Mouse (Mus musculus): ENCODE measurements around the gene Naa16. TPM values are rescaled to one million over a fixed set of nuclear protein-coding genes. Genes with fewer than 3 reads are reported as not detected.
A peak's percentile ranks its signal among the peaks of the same experiment; 100 is the strongest.
"Not testable (repeated sequence)": the region's sequence is repeated elsewhere in the genome, so short reads cannot be mapped to it uniquely, and the experiment has no call there.

The Naa16 gene
- polyA plus RNA-seq (2016; fragmentation: Nextera tagmentation; extraction: Ambion mirVana) = 37.0 and 41.4 TPM in 2 replicates

DNA sequence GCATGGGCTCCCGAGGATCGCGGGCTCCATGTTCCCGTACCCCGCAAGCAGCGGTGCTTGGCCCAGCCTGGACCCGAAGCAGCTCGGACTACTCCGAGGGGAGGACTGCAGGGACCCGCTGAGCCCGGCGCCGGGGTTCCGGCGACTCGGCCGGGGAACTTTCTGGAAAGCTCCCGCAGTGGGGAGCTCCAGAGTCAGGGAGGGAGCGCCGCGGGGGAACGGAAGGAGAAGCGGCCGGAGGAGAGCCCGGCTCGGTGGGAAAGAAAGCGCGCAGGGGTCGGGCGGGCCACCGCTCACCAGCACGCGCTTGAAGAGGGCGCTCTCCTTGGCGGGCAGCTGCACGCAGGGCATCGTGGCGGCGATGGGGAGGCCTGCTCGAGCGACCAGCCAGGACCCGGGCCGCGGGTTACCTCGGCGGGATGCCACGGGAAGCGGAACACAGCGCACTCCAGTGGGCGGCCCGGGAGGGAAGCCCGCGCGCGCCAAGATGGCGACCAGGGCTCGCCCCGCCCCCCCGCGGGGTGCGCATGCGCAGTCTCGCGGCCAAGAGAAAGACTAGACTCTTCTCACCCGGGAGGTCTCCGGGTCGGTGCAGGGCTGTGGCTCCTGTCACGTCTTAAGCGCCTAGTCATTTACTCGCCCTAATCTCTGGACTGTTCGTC is at the start of gene Naa16:
Gene Naa16, minus strand, starts transcription at position 514 of the 662 bp plus-strand sequence.
- peak within 1 kb of the TSS; percentile 79 for H3K9ac ChIP-seq (replicated peaks)
- ATAC-seq (ENCODE audit: low FRiP score, low read depth) = peak; percentile 96
- H3K4me2 ChIP-seq (replicated peaks) = peak within 1 kb of the TSS; percentile 70
- H3K9me3 ChIP-seq = no peaks in the 10 kb centered on the region
- no peaks in the 10 kb centered on the region for H3K27me3 ChIP-seq
- peak within 1 kb of the TSS; percentile 73 for H3K4me3 ChIP-seq
- peaks cover 12% of the 10 kb centered on the region for H3K4me1 ChIP-seq
- under 1% methylated on average over 64 of the region's 71 CpGs for WGBS
- peak within 1 kb of the TSS; percentile 97 for H3K27ac ChIP-seq (replicated peaks)
- no peaks in the 10 kb centered on the region for H3K36me3 ChIP-seq

DNA sequence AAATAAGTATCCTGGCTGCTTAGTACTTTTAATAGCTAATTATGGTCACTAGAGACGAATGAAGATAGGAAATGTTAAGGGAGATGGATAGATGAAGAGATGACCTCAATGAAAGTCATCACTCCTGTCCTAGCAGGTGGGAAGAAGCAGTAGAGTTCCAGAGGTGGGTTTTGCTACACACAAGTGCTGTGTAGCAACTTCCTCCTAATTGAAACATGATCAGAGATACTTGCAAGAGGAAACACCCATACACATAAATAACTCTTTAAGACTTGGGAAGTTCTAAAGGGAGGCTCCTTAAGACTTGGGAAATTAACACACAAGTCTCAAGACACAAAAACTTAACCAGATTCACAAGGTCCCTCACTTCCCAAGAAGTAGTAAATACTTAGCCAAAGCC is 43.5 kb upstream of the Naa16 start:
- Histone ChIP-seq H3K27me3 (no peaks in the 10 kb centered on the region), H3K27ac (replicated peaks) (no peak overlapping the region), H3K9ac (replicated peaks) (no peak overlapping the region), H3K9me3 (no peaks in the 10 kb centered on the region), H3K4me3 (no peak overlapping the region), H3K4me1 (no peaks in the 10 kb centered on the region), H3K36me3 (no peaks in the 10 kb centered on the region), H3K4me2 (replicated peaks) (no peak overlapping the region)
- no peak for ATAC-seq (ENCODE audit: low FRiP score, low read depth)
- 84% methylated on average over 1 of the region's 1 CpGs for WGBS

GRCm38 (mm10) chr14:79426730-79427365 is 36.3 kb upstream of the Naa16 start:
- 78% methylated on average over 4 of the region's 59 CpGs for WGBS
- Histone ChIP-seq H3K27ac (replicated peaks) (peak overlapping the region; percentile 84), H3K9ac (replicated peaks) (peak overlapping the region; percentile 64), H3K4me3 (peak overlapping the region; percentile 50), H3K4me2 (replicated peaks) (peak overlapping the region; percentile 50), H3K36me3 (peaks cover 12% of the 10 kb centered on the region)
- H3K9me3 ChIP-seq, H3K27me3 ChIP-seq, H3K4me1 ChIP-seq: not testable (repeated sequence)
- peak; percentile 55 for ATAC-seq (ENCODE audit: low FRiP score, low read depth)

DNA sequence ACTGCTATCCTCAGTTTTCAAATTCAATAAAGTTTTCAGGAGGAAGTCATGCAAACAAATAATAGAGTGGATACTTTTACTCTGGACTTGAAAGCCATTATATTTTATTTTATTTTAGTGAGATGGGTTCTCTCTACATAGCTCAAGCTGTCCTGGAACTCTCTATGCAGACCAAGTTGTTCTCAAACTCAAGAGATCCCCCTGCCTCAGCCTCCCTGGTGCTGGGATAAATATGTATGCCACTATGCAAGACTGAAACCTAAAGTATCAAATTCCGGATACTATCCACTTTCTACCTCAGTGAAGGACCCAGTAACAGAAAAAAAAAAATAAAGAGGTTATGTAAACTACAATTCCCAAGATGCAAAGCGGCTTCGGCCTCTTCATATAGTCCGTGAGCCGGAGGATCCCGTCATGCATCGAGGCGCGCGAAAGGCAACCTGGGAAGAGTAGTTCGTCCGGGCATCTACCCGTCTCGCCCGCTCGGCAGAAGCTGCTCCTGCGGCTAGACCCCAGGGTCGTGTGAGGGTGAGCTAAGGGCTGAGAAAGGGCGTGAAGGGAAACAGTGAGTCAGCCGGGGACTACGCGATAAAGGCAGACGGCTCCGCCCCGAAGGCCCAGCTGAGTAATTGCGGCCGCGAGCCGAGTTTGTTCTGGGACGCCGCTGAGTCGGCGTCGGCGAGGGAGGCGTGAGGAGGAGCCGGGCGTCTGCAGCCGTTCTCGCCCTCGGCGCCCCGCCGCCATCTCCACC is 35.6 kb upstream of the Naa16 start, which contains the start of gene Kbtbd7:
Gene Kbtbd7, plus strand, starts transcription at position 533 of the 751 bp plus-strand sequence.
- ATAC-seq (ENCODE audit: low FRiP score, low read depth) = peak; percentile 99
- WGBS = under 1% methylated on average over 40 of the region's 44 CpGs
- peaks cover 9% of the 10 kb centered on the region; the same call in 1 of the 2 replicates for H3K9me3 ChIP-seq

GRCm38 (mm10) chr14:79420083-79420685 is 29.6 kb upstream of the Naa16 start:
- Histone ChIP-seq H3K4me1 (no peaks in the 10 kb centered on the region), H3K9ac (replicated peaks) (no peak overlapping the region), H3K4me2 (replicated peaks) (peak overlapping the region; percentile 26; the same call in 1 of the 2 replicates), H3K27ac (replicated peaks) (no peak overlapping the region), H3K4me3 (no peak overlapping the region), H3K9me3 (no peaks in the 10 kb centered on the region), H3K36me3 (no peaks in the 10 kb centered on the region), H3K27me3 (no peaks in the 10 kb centered on the region)
- ATAC-seq (ENCODE audit: low FRiP score, low read depth) = no peak
- 41% methylated on average over 20 of the region's 20 CpGs for WGBS

More for the DNA sequence above, 35.6 kb upstream of the Naa16 start, which contains the start of gene Kbtbd7:
- Histone ChIP-seq H3K27me3 (no peaks in the 10 kb centered on the region), H3K4me2 (replicated peaks) (peak within 1 kb of the TSS; percentile 50), H3K27ac (replicated peaks) (peak within 1 kb of the TSS; percentile 84), H3K9ac (replicated peaks) (peak within 1 kb of the TSS; percentile 64), H3K36me3 (peaks cover 12% of the 10 kb centered on the region), H3K4me3 (peak within 1 kb of the TSS; percentile 50), H3K4me1 (no peaks in the 10 kb centered on the region)

DNA sequence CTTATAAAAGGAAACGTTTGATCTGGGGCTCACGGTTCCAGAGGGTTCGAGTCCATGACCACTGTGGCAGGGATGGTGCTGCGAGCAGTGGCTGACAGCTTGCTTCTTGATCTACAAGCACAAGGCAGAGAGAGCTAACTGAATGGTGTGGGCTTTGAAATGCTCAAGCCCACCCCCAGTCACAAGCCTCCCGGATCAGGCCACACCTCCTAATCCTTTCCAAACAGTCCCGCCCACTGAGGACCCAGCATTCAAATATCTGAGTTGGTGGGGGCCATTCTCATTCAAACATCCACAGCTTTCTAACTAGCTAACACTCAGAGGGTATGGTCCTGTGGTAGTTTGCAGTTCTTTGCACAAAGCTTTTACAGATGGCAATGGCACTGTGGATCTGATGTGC is 22.5 kb upstream of the Naa16 start:
- Histone ChIP-seq H3K36me3 (peaks cover 20% of the 10 kb centered on the region), H3K4me1 (no peaks in the 10 kb centered on the region), H3K4me2 (replicated peaks) (no peak overlapping the region), H3K9me3 (no peaks in the 10 kb centered on the region), H3K27me3 (no peaks in the 10 kb centered on the region), H3K9ac (replicated peaks) (no peak overlapping the region), H3K27ac (replicated peaks) (no peak overlapping the region), H3K4me3 (no peak overlapping the region)
- no peak for ATAC-seq (ENCODE audit: low FRiP score, low read depth)
- WGBS = 67% methylated on average over 6 of the region's 6 CpGs

GRCm38 (mm10) chr14:79410662-79411061 is 20.1 kb upstream of the Naa16 start:
- H3K27ac ChIP-seq (replicated peaks) = no peak overlapping the region
- H3K4me3 ChIP-seq = no peak overlapping the region
- peaks cover 27% of the 10 kb centered on the region for H3K36me3 ChIP-seq
- ATAC-seq (ENCODE audit: low FRiP score, low read depth) = no peak
- no peaks in the 10 kb centered on the region for H3K4me1 ChIP-seq
- H3K9me3 ChIP-seq = no peaks in the 10 kb centered on the region
- H3K9ac ChIP-seq (replicated peaks) = no peak overlapping the region
- H3K27me3 ChIP-seq = no peaks in the 10 kb centered on the region
- no peak overlapping the region for H3K4me2 ChIP-seq (replicated peaks)
- WGBS = 74% methylated on average over 2 of the region's 2 CpGs

GRCm38 (mm10) chr14:79409278-79409830 is 18.8 kb upstream of the Naa16 start:
- Histone ChIP-seq H3K36me3 (peaks cover 27% of the 10 kb centered on the region), H3K27me3 (no peaks in the 10 kb centered on the region), H3K4me1 (no peaks in the 10 kb centered on the region), H3K4me2 (replicated peaks) (no peak overlapping the region), H3K9ac (replicated peaks) (no peak overlapping the region), H3K4me3 (no peak overlapping the region), H3K9me3 (no peaks in the 10 kb centered on the region), H3K27ac (replicated peaks) (no peak overlapping the region)
- WGBS = 93% methylated on average over 6 of the region's 6 CpGs
- ATAC-seq (ENCODE audit: low FRiP score, low read depth) = no peak

- Histone ChIP-seq H3K4me3 (no peak overlapping the region), H3K9ac (replicated peaks) (no peak overlapping the region), H3K36me3 (peaks cover 28% of the 10 kb centered on the region; the same call in 1 of the 2 replicates), H3K4me2 (replicated peaks) (no peak overlapping the region), H3K9me3 (no peaks in the 10 kb centered on the region), H3K27ac (replicated peaks) (no peak overlapping the region), H3K4me1 (no peaks in the 10 kb centered on the region), H3K27me3 (no peaks in the 10 kb centered on the region)
- ATAC-seq (ENCODE audit: low FRiP score, low read depth) = no peak
- WGBS = 72% methylated on average over 2 of the region's 2 CpGs
These were observed 17.1 kb upstream of the Naa16 start for GRCm38 (mm10) chr14:79407641-79408040.

GRCm38 (mm10) chr14:79397321-79398122 is 6.9 kb upstream of the Naa16 start, which contains the start of gene Mtrf1:
Mtrf1 (plus strand) TSS chr14:79397772.
- Histone ChIP-seq H3K4me1 (no peaks in the 10 kb centered on the region), H3K9me3 (no peaks in the 10 kb centered on the region), H3K4me3 (peak within 1 kb of the TSS; percentile 64), H3K9ac (replicated peaks) (peak within 1 kb of the TSS; percentile 56; the same call in 1 of the 2 replicates), H3K27ac (replicated peaks) (peak within 1 kb of the TSS; percentile 81), H3K4me2 (replicated peaks) (peak within 1 kb of the TSS; percentile 56), H3K36me3 (peaks cover 7% of the 10 kb centered on the region; the same call in 1 of the 2 replicates), H3K27me3 (no peaks in the 10 kb centered on the region)
- 19% methylated on average over 23 of the region's 23 CpGs for WGBS
- peak; percentile 94 for ATAC-seq (ENCODE audit: low FRiP score, low read depth)

DNA sequence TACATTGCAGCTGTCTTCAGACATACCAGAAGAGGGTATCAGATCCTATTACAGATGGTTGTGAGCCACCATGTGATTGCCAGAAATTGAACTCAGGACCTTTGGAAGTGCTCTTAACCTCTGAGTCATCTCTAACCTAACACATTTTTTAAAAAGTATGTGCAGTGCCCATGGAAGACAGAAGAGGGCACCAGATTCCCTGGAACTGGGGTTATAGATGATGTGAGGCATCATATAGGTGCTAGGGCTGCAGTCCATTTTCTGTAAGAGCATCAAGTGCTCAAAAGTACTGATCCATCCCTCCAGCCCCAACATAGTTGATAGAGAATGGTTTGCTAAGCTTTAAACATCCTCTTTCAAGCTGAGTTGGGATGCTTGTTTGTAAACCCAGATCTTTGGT is 4.0 kb upstream of the Naa16 start:
- ATAC-seq (ENCODE audit: low FRiP score, low read depth) = no peak
- Histone ChIP-seq H3K36me3 (no peaks in the 10 kb centered on the region), H3K9me3 (no peaks in the 10 kb centered on the region), H3K4me2 (replicated peaks) (no peak overlapping the region), H3K27me3 (no peaks in the 10 kb centered on the region), H3K4me1 (peaks cover 3% of the 10 kb centered on the region), H3K4me3 (no peak overlapping the region), H3K9ac (replicated peaks) (no peak overlapping the region), H3K27ac (replicated peaks) (no peak overlapping the region)

Measured in midbrain, embryonic 12.5 days (tissue).